Mouse (Mus musculus): Measurements from ENCODE around the gene Kcnma1.

Kcnma1 gene

DNA sequence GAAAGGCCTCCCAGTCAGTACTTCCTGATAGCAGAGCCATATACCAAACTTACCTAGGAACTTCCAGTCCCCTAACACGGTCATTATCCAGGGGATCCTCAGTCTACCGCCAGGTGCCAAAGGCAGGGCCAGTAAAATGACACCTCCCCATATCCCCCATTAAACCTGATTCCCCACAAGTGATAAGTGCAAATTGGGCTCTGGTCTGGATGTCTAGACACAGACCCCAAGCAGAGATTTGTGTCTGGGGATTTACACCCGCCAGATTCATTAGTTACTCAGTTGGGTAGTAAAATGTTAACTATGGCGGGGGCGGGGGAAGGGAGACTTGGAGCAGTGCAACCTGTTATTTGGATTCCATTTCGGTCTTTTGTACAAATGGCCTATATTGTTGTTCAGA lies 562.6 kb downstream of the Kcnma1 start:
- DNase-seq (ENCODE audit: low spot score in 2 of 2): no peak

GRCm38 (mm10) chr14:23437467-23437866 lies 576.8 kb downstream of the Kcnma1 start:
- no peak for DNase-seq (ENCODE audit: low spot score in 2 of 2)

DNA sequence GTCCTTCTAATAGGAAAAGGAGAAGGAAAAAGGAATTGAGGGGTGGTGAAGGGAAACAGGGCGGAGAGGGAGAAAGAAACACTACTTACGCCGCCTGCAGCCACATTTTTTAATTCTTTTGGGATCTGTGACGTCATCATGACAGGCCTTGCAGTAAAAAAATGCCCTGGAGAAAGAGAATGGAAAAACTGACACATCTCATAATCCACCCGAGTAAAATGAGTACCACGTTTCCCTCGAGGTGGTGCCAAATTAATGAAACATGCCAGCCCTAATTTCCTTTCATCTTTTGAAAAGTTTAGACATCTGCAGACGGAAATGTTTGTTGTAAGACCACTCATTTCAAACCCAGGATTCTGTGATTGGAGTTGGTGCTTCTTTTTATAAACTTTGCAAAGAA lies 578.4 kb downstream of the Kcnma1 start:
- no peak for DNase-seq (ENCODE audit: low spot score in 2 of 2)

DNA sequence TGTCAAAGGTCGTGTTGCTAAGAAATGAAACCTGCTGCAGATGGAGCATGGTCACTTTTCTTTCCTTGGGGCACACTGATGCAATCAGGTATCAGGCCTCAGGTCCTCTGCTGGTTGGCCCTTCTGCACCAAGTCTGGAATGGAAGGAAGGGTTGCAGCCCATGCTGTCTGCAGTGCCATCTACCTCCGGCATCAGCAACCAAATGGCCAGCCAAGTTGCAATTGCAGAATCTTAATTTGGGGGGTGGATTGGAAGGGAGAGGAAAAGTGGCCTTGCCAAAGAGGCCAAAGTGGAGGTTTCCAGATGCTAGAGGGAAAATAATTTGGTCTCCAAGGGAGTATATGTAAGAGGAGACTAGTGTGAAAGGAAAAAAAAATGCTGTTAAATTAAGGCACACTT lies 584.3 kb downstream of the Kcnma1 start:
- DNase-seq (ENCODE audit: low spot score in 2 of 2): no peak

DNA sequence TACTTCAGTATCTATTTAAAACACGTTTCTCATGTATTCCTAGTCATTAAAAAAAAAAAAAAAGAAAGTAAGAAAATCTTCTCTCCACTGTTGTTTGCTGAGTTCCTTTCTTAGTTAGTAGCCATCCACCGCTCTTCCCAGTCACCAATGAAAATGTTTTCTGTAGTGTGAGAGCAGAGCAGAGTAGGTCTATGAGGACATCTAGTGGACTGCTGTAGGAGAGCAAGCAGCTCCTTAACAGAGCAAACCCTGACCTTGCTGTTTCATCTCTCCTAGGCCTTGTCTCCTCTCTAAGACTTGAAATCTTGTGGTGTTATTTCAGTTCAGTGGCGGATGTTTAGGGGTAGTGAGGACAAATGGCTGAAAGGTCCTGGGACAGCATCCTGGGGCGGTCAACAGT lies 585.2 kb downstream of the Kcnma1 start:
- DNase-seq (ENCODE audit: low spot score in 2 of 2): no peak

- DNase-seq (ENCODE audit: low spot score in 2 of 2): no peak
Observed at GRCm38 (mm10) chr14:23422481-23423040, 591.7 kb downstream of the Kcnma1 start.

- no peak for DNase-seq (ENCODE audit: low spot score in 2 of 2)
Observed at GRCm38 (mm10) chr14:23418955-23419354, 595.3 kb downstream of the Kcnma1 start.

DNA sequence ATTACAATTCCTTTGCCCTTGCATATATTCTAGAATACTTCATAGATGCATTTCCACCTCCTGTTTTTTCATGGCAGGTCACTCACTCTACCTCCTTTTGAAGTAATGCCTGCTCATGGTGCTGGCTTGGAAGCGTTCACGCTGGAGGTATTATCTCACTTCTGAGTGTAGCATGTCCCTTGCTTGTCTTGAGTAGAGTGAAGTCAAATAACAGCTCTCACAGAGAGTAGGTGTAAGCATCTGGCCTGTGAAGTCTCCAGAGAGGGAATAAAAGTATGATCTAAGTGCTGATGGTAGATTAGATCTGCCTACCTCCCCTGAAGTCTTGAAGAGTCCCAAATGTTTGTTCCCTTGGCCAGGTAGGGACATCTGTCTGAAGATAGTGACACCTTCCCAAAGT lies 607.2 kb downstream of the Kcnma1 start:
- no peak for DNase-seq (ENCODE audit: low spot score in 2 of 2)

DNA sequence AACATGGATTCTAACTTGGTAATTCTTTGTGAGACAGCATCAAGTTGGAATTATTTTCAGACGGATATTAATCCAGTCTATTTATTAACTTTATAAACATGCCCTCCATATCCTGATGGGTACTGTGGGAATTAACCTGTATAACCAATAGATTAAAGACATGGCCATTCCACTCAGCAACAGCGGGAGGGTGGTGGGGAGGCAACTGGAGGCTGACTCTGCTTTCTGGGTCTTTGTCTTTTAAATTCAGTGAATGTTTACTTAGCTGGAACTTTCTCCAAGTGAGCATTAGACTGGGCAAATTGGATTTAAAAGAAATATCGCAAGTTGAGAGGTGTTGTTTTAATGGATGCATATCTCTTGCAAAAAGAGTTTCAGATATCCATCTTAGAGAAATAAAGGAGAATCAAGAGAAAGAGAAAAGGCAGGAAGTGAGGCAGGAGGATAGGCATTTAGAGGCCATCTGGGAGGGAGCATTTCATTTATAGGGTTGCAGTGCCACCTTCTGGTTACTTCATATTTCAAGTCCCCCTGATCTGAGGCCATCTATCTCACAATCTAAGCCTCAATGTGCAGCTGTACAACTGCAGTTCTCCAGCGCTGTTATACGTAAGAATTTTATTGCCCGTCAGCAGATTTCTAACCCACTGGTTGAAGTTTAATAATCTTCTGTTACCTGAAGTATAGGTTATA lies 613.4 kb downstream of the Kcnma1 start:
- peak in 1 of 2 experiments; percentile 4 for DNase-seq (ENCODE audit: low spot score in 2 of 2)

DNA sequence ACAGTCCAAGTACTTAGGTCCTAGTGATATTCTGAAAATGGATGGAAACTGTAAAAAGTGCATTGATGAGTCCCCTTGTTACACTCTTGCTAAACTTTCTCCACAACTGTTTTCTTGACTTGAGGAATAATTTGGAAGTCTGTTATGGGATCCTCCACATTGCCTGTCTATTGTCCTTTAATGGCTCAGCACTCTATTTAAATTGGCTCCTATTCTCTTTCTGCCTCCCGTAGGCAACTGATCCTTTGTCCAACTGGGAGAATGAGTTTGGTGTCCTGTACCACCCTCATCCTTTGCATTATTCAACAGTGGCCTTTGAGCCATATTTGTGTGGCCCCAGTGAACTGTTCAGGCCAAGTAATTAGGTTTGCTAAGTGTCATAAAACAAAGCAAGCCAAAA lies 616.6 kb downstream of the Kcnma1 start:
- no peak for DNase-seq (ENCODE audit: low spot score in 2 of 2)

- no peak for DNase-seq (ENCODE audit: low spot score in 2 of 2)
Observed at GRCm38 (mm10) chr14:23391566-23391965, 622.7 kb downstream of the Kcnma1 start.

- DNase-seq (ENCODE audit: low spot score in 2 of 2): no peak
Observed at GRCm38 (mm10) chr14:23390768-23391167, 623.5 kb downstream of the Kcnma1 start.

DNA sequence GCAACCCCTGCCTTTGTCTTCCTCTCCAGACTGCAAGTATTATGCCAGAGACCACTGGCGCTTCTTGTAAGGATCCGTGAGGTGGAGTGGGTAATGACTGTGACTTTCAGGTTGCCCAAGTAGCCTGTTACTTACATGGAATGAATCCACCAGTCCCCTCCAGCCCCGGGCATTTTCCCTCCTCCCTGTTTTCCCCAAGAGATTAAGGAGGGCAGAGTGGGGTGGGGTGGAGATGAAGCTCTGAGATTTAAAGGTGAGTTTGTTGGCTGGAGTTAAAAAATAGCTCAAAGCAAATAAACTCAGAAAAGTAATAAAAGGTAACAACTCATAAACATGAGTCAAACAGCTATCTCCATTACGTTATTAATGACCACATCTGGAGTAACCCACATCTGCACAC lies 624.1 kb downstream of the Kcnma1 start:
- no peak for DNase-seq (ENCODE audit: low spot score in 2 of 2)

DNA sequence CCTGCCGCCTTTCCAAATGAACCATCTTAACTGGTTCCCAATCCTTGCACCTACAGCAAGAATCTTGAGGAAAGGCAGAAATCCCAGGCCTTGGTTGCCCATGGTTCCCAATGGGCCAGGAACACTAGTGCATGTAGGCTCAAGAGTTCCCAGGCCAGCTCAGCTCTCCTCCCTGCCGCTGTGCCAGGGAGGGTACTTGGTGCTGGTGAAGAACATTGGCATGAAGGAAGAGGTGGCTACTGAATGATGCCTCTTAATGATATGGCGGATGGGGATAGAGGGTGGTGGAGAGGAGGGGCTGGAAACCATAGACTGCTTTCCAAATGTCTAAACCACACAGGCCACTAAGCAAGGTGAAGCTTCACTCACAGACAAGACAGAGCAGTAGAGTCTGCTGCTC lies 627.5 kb downstream of the Kcnma1 start:
- no peak for DNase-seq (ENCODE audit: low spot score in 2 of 2)

DNA sequence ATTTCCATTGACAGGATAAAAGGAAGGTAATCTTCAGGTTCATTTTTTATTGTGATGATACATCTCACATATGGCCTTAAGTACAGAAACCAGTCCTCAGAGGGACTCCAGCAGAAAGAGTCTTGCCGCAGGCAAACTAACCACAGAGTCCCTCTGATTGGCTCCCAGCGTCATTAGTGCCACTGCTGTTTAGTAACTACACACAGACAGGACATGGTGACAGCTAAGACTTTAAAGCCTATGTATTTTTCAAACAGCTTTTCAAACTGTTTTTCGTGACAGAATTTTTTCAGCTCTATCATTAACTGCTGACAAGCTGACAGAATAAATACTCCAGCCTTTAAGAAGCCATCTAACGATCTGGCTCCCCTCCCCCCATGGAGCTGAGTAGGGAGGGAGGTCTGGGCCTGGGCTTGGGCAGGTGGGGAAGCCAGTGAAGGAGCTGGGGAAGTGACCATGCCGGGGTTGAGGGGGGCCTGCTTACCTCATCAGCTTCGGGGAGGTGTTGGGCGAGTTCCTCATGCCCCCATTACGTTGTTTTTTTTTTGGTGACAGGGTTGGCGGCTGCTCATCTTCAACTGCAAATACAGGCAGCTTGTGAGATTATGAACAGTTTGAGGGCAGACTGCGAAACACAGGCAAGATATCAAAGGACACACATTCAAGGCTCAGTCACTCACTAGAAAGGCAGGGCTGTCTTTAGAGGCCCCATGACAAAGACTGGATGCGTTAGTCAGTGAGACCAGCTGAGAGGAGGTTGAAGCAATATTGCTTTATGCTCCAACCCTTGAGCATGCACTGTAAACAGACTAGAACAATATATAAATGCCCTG lies 628.3 kb downstream of the Kcnma1 start:
- DNase-seq (ENCODE audit: low spot score in 2 of 2): no peak

DNA sequence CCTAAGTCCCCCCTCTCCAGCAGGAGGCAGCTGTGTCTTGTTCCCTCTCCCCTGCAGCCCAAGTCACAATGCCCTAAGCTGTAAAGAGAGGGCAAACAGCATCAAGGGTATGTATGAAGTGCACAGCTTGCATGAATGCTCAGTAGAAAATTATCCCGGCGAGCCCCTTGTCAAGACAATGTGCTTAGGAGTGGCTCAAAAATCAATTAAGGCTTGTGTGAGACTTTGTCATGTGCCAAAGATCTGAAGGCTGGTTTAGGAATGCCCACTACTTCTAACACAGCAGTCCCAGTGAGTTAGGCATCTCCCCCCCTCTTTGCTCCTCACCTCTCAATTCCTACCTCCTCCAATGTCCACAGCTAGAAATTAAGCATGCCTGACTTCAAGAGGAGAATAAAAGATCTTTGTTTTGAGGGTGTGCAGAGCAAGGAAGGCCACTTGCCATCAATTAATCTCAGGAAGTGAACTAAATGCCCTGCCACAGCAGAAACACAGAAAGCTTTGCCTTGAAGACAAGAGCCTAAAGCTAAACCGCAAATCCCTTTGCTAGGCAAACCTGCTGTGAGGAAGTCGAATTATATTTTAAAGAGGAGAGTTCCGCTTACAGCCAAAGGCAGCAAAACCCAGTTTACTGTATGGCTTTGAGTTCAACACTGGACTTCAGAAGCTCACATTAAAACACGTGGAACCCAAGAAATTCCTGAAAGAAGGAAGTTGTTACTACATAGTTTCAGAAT lies 635.8 kb downstream of the Kcnma1 start:
- DNase-seq (ENCODE audit: low spot score in 2 of 2): no peak

DNA sequence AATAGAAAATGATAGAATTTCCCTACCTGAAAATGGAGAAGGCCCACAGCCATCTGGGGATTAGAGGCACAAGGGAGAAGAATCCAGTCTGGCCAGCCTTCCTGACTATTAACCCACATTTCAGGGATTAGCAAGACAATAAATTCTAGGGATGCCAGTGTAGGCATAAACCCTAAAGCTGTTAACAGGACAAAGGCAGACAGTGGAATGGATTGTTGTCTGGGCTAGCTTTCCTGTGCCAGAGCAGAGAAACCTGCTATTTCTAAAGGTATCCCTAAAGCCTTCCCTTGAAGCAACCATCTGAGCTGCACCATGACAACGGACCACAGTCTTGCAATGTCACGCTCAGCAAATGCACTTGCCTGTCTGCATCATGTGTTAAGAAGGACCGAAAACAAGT lies 642.3 kb downstream of the Kcnma1 start:
- DNase-seq (ENCODE audit: low spot score in 2 of 2): no peak

DNA sequence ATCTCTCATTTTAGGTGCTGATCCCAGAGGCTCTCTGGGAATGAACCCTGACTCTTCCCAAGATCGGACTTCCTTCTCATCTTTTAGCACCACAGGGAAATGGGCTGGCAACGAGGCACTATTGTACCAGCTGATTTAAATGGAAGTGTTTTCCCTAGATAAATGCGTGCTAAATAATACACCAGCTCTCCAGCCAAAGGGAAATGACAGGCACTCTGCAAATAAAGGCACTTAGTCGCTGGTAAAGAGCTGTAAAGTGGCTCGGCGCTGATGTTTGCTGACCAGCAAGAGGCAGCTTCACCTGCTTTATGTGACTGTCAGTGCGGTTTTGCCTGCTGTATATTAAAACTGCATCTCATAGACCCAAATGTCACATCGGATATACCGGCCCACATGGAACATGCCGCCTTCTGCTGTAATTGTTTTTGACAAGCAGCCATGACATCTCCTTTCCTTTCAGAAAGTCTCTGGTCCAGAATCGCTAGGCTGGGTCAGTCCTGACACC lies 653.7 kb downstream of the Kcnma1 start:
- DNase-seq (ENCODE audit: low spot score in 2 of 2): no peak

GRCm38 (mm10) chr14:23358776-23359175 lies 655.5 kb downstream of the Kcnma1 start:
- DNase-seq (ENCODE audit: low spot score in 2 of 2): no peak

DNA sequence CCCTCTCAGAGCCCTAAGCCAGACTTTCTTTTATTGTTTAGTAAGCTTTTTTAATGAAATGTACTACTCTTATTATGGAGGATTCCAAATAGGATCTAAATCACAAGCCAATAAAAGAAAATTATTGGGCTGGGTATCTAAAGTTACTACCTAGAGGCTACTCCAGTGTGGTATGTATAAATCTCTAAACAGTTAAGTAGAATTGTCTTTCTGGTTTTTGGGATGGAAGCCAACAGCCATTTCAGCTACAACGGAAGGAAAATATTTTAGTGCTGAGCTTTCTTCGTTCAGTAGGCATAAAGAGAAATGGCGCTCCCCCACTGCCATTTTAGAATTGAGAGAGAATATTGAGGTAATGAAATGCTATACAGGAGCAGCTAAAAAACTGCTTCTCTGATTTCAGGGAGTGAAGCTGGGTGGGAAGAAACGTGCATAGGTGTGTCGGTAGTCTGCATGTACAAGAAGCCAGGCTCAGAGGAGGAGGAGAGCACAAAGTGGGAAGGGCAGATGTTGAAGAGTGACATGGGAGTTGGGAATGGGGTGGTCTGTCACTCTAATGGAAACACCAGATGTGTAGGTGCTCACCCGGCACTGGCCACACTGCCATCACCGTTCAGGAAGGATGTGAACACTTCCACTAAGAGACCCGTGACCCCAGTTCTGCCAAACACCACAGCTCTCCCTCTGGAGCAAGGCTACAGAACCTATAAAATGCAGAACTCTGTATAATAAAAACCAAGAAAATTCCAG lies 656.6 kb downstream of the Kcnma1 start:
- DNase-seq (ENCODE audit: low spot score in 2 of 2): no peak

DNA sequence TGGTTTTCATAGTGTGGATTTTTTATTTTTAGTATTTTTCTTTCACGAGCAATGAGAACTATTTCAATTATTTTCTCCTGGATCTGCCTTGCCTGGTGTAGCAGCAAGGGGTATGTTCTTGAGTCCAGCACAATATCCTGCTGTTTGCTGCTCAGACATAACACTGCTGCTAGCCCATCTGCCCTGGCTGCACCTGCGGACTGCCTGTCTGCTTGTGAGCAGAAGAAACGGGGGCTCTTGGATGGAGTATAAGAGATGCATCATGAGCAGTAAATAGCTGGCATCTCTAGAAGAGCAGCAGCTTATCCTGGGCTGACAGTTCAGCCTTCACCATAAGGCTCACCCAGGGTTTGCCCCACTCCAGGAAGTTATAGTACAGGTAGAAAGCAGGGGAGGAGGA lies 687.5 kb downstream of the Kcnma1 start:
- DNase-seq (ENCODE audit: low spot score in 2 of 2): no peak
